ENCODE assay signal across 8 mouse cellular contexts in genomic region chr2:26458402-26459124, GRCm38 (mm10). TPM values are rescaled to one million over a fixed set of nuclear protein-coding genes. Genes with fewer than 3 reads are reported as not detected.
DNase-seq lines count a peak whose midpoint lies in the region; ATAC-seq lines count a peak whose summit lies in the region.

No protein-coding gene starts in this region.

- no peak for DNase-seq in midbrain, embryonic 10.5 days (ENCODE audit: low spot score)
- no peak for DNase-seq in right cerebral cortex, postnatal 25 days
- no peak for DNase-seq in c-Kit-positive CD71-positive TER-119-positive erythroid progenitor cells, embryonic 14.5 days (ENCODE audit: low spot score)

- H3K27me3 ChIP-seq in midbrain, embryonic 16.5 days (ENCODE audit: control insufficient read depth, insufficient read depth, low read depth, low read length), result no peaks in the 10 kb centered on the region
- no peaks in the 10 kb centered on the region for H3K27me3 ChIP-seq in midbrain, embryonic 10.5 days (ENCODE audit: low read depth, poor library complexity, severe bottlenecking)
- H3K27me3 ChIP-seq in embryonic facial prominence, embryonic 15.5 days, result no peaks in the 10 kb centered on the region
- no peaks in the 10 kb centered on the region for H3K27me3 ChIP-seq in kidney, embryonic 14.5 days (ENCODE audit: control insufficient read depth, insufficient read depth, low read length)
- H3K27me3 ChIP-seq in lung, embryonic 16.5 days (ENCODE audit: control insufficient read depth, insufficient read depth, low read depth, low read length), result no peaks in the 10 kb centered on the region

- no peak overlapping the region for H3K4me3 ChIP-seq in midbrain, embryonic 16.5 days (ENCODE audit: low read depth, low read length)
- H3K4me3 ChIP-seq in midbrain, embryonic 10.5 days, result no peak overlapping the region
- no peak overlapping the region for H3K4me3 ChIP-seq in embryonic facial prominence, embryonic 15.5 days (replicated peaks)
- no peak overlapping the region for H3K4me3 ChIP-seq in kidney, embryonic 14.5 days (ENCODE audit: low read length)
- no peak overlapping the region for H3K4me3 ChIP-seq in lung, embryonic 16.5 days (ENCODE audit: low read length)

- 39% methylated on average over 7 of the region's 7 CpGs for WGBS in midbrain, embryonic 16.5 days
- 43% methylated on average over 7 of the region's 7 CpGs for WGBS in midbrain, embryonic 10.5 days
- WGBS in embryonic facial prominence, embryonic 15.5 days, result 31% methylated on average over 7 of the region's 7 CpGs
- WGBS in kidney, embryonic 14.5 days, result 41% methylated on average over 7 of the region's 7 CpGs
- 23% methylated on average over 7 of the region's 7 CpGs for whole genome bisulfite sequencing in lung, embryonic 16.5 days

- peak overlapping the region; percentile 42; the same call in 1 of the 2 replicates for H3K27ac ChIP-seq in midbrain, embryonic 16.5 days (ENCODE audit: low read length)
- no peak overlapping the region for H3K27ac ChIP-seq in midbrain, embryonic 10.5 days (replicated peaks)
- peak overlapping the region; percentile 74 for H3K27ac ChIP-seq in embryonic facial prominence, embryonic 15.5 days (replicated peaks)
- peak overlapping the region; percentile 71; the same call in 1 of the 2 replicates for H3K27ac ChIP-seq in kidney, embryonic 14.5 days (ENCODE audit: low read depth, low read length)
- H3K27ac ChIP-seq in lung, embryonic 16.5 days (ENCODE audit: low read length), result peak overlapping the region; percentile 75

- H3K36me3 ChIP-seq in midbrain, embryonic 16.5 days (ENCODE audit: control insufficient read depth, insufficient read depth, low read length), result no peaks in the 10 kb centered on the region; the same call in 1 of the 2 replicates
- peaks cover 63% of the 10 kb centered on the region for H3K36me3 ChIP-seq in midbrain, embryonic 10.5 days
- H3K36me3 ChIP-seq in embryonic facial prominence, embryonic 15.5 days, result peaks cover 46% of the 10 kb centered on the region
- H3K36me3 ChIP-seq in kidney, embryonic 14.5 days (ENCODE audit: control insufficient read depth, insufficient read depth, low read length), result peaks cover 51% of the 10 kb centered on the region
- peaks cover 31% of the 10 kb centered on the region for H3K36me3 ChIP-seq in lung, embryonic 16.5 days (ENCODE audit: control insufficient read depth, insufficient read depth, low read length)

- no peak for ATAC-seq in midbrain, embryonic 16.5 days
- peak; percentile 46; the same call in 1 of the 2 replicates for ATAC-seq in embryonic facial prominence, embryonic 15.5 days (ENCODE audit: insufficient number of reproducible peaks, low FRiP score, low TSS enrichment, low read depth)
- ATAC-seq in kidney, embryonic 14.5 days (ENCODE audit: low FRiP score, low TSS enrichment), result peak; percentile 63
- peak; percentile 86 for ATAC-seq in lung, embryonic 16.5 days (ENCODE audit: low read depth)
- no peak for ATAC-seq in megakaryocyte-erythroid progenitor cell, adult 5-6 weeks (replicated peaks; ENCODE audit: low FRiP score, low TSS enrichment, poor library complexity, severe bottlenecking)

- H3K4me2 ChIP-seq in midbrain, embryonic 16.5 days (ENCODE audit: low read length), result no peak overlapping the region
- no peak overlapping the region for H3K4me2 ChIP-seq in embryonic facial prominence, embryonic 15.5 days (replicated peaks)
- no peak overlapping the region for H3K4me2 ChIP-seq in kidney, embryonic 14.5 days (replicated peaks; ENCODE audit: low read depth, low read length)
- no peak overlapping the region for H3K4me2 ChIP-seq in lung, embryonic 16.5 days (ENCODE audit: low read depth, low read length)

- H3K9ac ChIP-seq in midbrain, embryonic 16.5 days (ENCODE audit: low read depth, low read length), result no peak overlapping the region
- H3K9ac ChIP-seq in embryonic facial prominence, embryonic 15.5 days, result no peak overlapping the region
- no peak overlapping the region for H3K9ac ChIP-seq in kidney, embryonic 14.5 days (ENCODE audit: low read depth, low read length)
- no peak overlapping the region for H3K9ac ChIP-seq in lung, embryonic 16.5 days (ENCODE audit: low read length)

- no peaks in the 10 kb centered on the region for H3K9me3 ChIP-seq in midbrain, embryonic 16.5 days (replicated peaks; ENCODE audit: control insufficient read depth, low read length, poor library complexity, severe bottlenecking)
- no peaks in the 10 kb centered on the region for H3K9me3 ChIP-seq in midbrain, embryonic 10.5 days (replicated peaks)
- H3K9me3 ChIP-seq in embryonic facial prominence, embryonic 15.5 days (replicated peaks), result no peaks in the 10 kb centered on the region
- no peaks in the 10 kb centered on the region for H3K9me3 ChIP-seq in kidney, embryonic 14.5 days (ENCODE audit: control insufficient read depth, low read length)
- H3K9me3 ChIP-seq in lung, embryonic 16.5 days (ENCODE audit: control insufficient read depth, low read length), result no peaks in the 10 kb centered on the region

- H3K4me1 ChIP-seq in midbrain, embryonic 16.5 days (ENCODE audit: control insufficient read depth, insufficient read depth, low read length), result no peaks in the 10 kb centered on the region
- peaks cover 27% of the 10 kb centered on the region for H3K4me1 ChIP-seq in midbrain, embryonic 10.5 days
- H3K4me1 ChIP-seq in embryonic facial prominence, embryonic 15.5 days, result peaks cover 14% of the 10 kb centered on the region
- H3K4me1 ChIP-seq in kidney, embryonic 14.5 days (ENCODE audit: control insufficient read depth, insufficient read depth, low read length), result peaks cover 22% of the 10 kb centered on the region
- H3K4me1 ChIP-seq in lung, embryonic 16.5 days (replicated peaks; ENCODE audit: control insufficient read depth, insufficient read depth, low read length), result peaks cover 26% of the 10 kb centered on the region

RNA-seq across cellular contexts. Expression of gene Sec16a, which starts 13.5 kb away (rescaled TPM):
- 18.7 and 20.4 TPM in 2 replicates for polyA plus RNA-seq in midbrain, embryonic 16.5 days (2015; fragmentation: Nextera tagmentation; extraction: Ambion mirVana)
- 21.4 and 28.7 TPM in 2 replicates for polyA plus RNA-seq in midbrain, embryonic 10.5 days (2016; fragmentation: Nextera tagmentation; extraction: Ambion mirVana)
- 25.9 and 27.0 TPM in 2 replicates for polyA plus RNA-seq in embryonic facial prominence, embryonic 15.5 days (2015; fragmentation: Nextera tagmentation; extraction: Ambion mirVana)
- polyA plus RNA-seq in kidney, embryonic 14.5 days (2014; fragmentation: Nextera tagmentation; extraction: Ambion mirVana), result 18.9 and 43.9 TPM in 2 replicates
- 21.8 and 23.2 TPM in 2 replicates for polyA plus RNA-seq in lung, embryonic 16.5 days (2015; fragmentation: Nextera tagmentation; extraction: Ambion mirVana)
- total RNA-seq in megakaryocyte-erythroid progenitor cell, adult 5-6 weeks (2014; fragmentation: Nextera tagmentation), result 32.7 and 37.7 TPM in 2 replicates
- total RNA-seq in megakaryocyte-erythroid progenitor cell, adult 5-6 weeks (2017), result 16.6 and 29.8 TPM in 2 replicates

RNA-seq across cellular contexts. Expression of gene Inpp5e, which starts 49.6 kb away (rescaled TPM):
- polyA plus RNA-seq in midbrain, embryonic 16.5 days (2015; fragmentation: Nextera tagmentation; extraction: Ambion mirVana), result 26.9 and 27.6 TPM in 2 replicates
- polyA plus RNA-seq in midbrain, embryonic 10.5 days (2016; fragmentation: Nextera tagmentation; extraction: Ambion mirVana), result 23.4 and 31.3 TPM in 2 replicates
- 23.2 and 25.1 TPM in 2 replicates for polyA plus RNA-seq in embryonic facial prominence, embryonic 15.5 days (2015; fragmentation: Nextera tagmentation; extraction: Ambion mirVana)
- 13.7 and 24.7 TPM in 2 replicates for polyA plus RNA-seq in kidney, embryonic 14.5 days (2014; fragmentation: Nextera tagmentation; extraction: Ambion mirVana)
- 18.7 and 22.1 TPM in 2 replicates for polyA plus RNA-seq in lung, embryonic 16.5 days (2015; fragmentation: Nextera tagmentation; extraction: Ambion mirVana)
- 20.3 and 22.6 TPM in 2 replicates for total RNA-seq in megakaryocyte-erythroid progenitor cell, adult 5-6 weeks (2014; fragmentation: Nextera tagmentation)
- 4.5 and 9.2 TPM in 2 replicates for total RNA-seq in megakaryocyte-erythroid progenitor cell, adult 5-6 weeks (2017)

RNA-seq across cellular contexts. Expression of gene Notch1, which starts 57.9 kb away (rescaled TPM):
- polyA plus RNA-seq in midbrain, embryonic 16.5 days (2015; fragmentation: Nextera tagmentation; extraction: Ambion mirVana), result 10.7 and 11.4 TPM in 2 replicates
- 30.1 and 38.3 TPM in 2 replicates for polyA plus RNA-seq in midbrain, embryonic 10.5 days (2016; fragmentation: Nextera tagmentation; extraction: Ambion mirVana)
- polyA plus RNA-seq in embryonic facial prominence, embryonic 15.5 days (2015; fragmentation: Nextera tagmentation; extraction: Ambion mirVana), result 26.0 and 30.3 TPM in 2 replicates
- 33.4 and 45.1 TPM in 2 replicates for polyA plus RNA-seq in kidney, embryonic 14.5 days (2014; fragmentation: Nextera tagmentation; extraction: Ambion mirVana)
- polyA plus RNA-seq in lung, embryonic 16.5 days (2015; fragmentation: Nextera tagmentation; extraction: Ambion mirVana), result 20.5 and 22.0 TPM in 2 replicates
- total RNA-seq in megakaryocyte-erythroid progenitor cell, adult 5-6 weeks (2014; fragmentation: Nextera tagmentation), result 2.6 and 3.1 TPM in 2 replicates
- 0.56 and 0.61 TPM in 2 replicates for total RNA-seq in megakaryocyte-erythroid progenitor cell, adult 5-6 weeks (2017)

Comparison
In these comparisons a context has a peak if more than half of its experiments do, and no peak if none do; other contexts are left out.
1. ATAC-seq: peak in embryonic facial prominence, embryonic 15.5 days (single experiment), kidney, embryonic 14.5 days (single experiment) and lung, embryonic 16.5 days (single experiment); none in midbrain, embryonic 16.5 days (single experiment) and megakaryocyte-erythroid progenitor cell, adult 5-6 weeks (single experiment).